Mouse (Mus musculus) right cerebral cortex, postnatal 14 days (tissue): ENCODE results near the gene Scai.

Experiments used
- DNase-seq: peaks from one replicate; pipeline ENCODE4 v3.0.0; 2022

The Scai gene

GRCm38 (mm10) chr2:39190561-39191056 is at the start of gene Scai:
Gene Scai, minus strand, starts transcription at chr2:39190734.
- DNase-seq = peak; percentile 96

- DNase-seq = no peak
Observed at GRCm38 (mm10) chr2:39226731-39227130, 36.2 kb upstream of the Scai start.

- peak; percentile 92 for DNase-seq
Observed at GRCm38 (mm10) chr2:39226019-39226640, 35.6 kb upstream of the Scai start, which contains the start of gene Ppp6c. Gene Ppp6c, minus strand, starts transcription at chr2:39226451.

GRCm38 (mm10) chr2:39225331-39226018 is 34.9 kb upstream of the Scai start:
- DNase-seq = peak; percentile 32

- DNase-seq = no peak
Observed at GRCm38 (mm10) chr2:39224621-39225020, 34.1 kb upstream of the Scai start.

- no peak for DNase-seq
Observed at GRCm38 (mm10) chr2:39220010-39220409, 29.5 kb upstream of the Scai start.

GRCm38 (mm10) chr2:39219034-39219433 is 28.5 kb upstream of the Scai start:
- no peak for DNase-seq

- no peak for DNase-seq
Observed at GRCm38 (mm10) chr2:39217150-39217549, 26.6 kb upstream of the Scai start.

- DNase-seq = no peak
Observed at GRCm38 (mm10) chr2:39210738-39211137, 20.2 kb upstream of the Scai start.

- DNase-seq = no peak
Observed at GRCm38 (mm10) chr2:39203359-39203758, 12.8 kb upstream of the Scai start.

GRCm38 (mm10) chr2:39194809-39195208 is 4.3 kb upstream of the Scai start:
- DNase-seq = no peak

GRCm38 (mm10) chr2:39189961-39190560 is 473 bp downstream of the Scai start:
- DNase-seq = peak; percentile 53

- no peak for DNase-seq
Observed at GRCm38 (mm10) chr2:39185942-39186341, 4.6 kb downstream of the Scai start.

- no peak for DNase-seq
Observed at GRCm38 (mm10) chr2:39183587-39183986, 6.9 kb downstream of the Scai start.

GRCm38 (mm10) chr2:39160996-39161395 is 29.5 kb downstream of the Scai start:
- no peak for DNase-seq

- DNase-seq = no peak
Observed at GRCm38 (mm10) chr2:39157916-39158315, 32.6 kb downstream of the Scai start.

GRCm38 (mm10) chr2:39156821-39157220 is 33.7 kb downstream of the Scai start:
- DNase-seq = no peak

GRCm38 (mm10) chr2:39150943-39151342 is 39.6 kb downstream of the Scai start:
- DNase-seq = no peak

GRCm38 (mm10) chr2:39148075-39148474 is 42.5 kb downstream of the Scai start:
- no peak for DNase-seq

GRCm38 (mm10) chr2:39146469-39146868 is 44.1 kb downstream of the Scai start:
- DNase-seq = no peak

- peak; percentile 14 for DNase-seq
Observed at GRCm38 (mm10) chr2:39142357-39142948, 48.1 kb downstream of the Scai start.

- no peak for DNase-seq
Observed at GRCm38 (mm10) chr2:39140586-39141455, 49.7 kb downstream of the Scai start.
